Mouse (Mus musculus) adipocyte (in vitro differentiated cells): ENCODE measurements at regions not wholly inside any gene's neighbourhood (a gene's known extent, or its start where the extent isn't known, plus 50 kb on each side); places are given as distances from the start of the nearest gene placed in this dataset.

Source experiments
- DNase-seq: peaks from one replicate; pipeline ENCODE4 v3.0.0-alpha.2; 2016; ENCODE audit warnings: low spot score

DNA sequence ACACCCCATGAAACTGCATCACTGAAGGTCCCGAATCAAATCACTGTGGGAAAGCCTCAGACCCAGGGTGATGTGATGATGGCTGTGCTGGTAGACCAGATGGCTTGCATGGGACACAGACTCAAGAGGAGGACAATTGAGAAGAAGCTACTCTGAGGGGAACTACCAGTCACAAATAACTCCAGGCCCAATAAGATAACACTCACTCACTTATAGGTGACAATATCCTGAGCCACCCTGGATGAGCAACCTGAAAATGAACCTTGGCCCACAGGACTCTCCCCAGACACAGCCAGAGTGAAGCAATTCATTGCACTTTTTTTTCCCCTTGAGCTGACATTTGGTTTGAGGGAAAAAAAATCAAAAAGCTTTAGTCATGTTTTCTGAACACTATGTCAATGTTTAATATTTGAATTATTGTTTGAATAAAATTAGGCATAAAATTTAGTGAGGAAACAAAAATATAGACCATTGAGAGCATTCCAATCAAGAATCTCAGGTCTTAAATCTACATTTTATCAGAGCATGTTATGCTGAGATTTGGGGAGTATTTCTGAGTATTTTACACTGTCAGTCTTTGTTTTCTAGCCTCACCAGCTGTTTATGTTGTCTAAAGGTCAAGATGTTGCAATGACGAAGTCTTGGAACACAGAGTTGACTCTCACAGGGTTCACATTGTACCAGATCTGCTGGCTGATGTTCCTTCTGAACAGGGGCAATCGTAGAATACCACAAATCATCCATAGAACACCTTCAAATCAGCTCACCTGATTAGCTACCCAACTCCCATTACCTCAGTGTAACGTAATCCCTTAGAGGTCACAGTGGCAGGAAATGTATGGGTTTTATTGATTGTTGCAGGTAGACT is 67.9 kb upstream of the Gm6993 start:
- DNase-seq = peak; percentile 90

DNA sequence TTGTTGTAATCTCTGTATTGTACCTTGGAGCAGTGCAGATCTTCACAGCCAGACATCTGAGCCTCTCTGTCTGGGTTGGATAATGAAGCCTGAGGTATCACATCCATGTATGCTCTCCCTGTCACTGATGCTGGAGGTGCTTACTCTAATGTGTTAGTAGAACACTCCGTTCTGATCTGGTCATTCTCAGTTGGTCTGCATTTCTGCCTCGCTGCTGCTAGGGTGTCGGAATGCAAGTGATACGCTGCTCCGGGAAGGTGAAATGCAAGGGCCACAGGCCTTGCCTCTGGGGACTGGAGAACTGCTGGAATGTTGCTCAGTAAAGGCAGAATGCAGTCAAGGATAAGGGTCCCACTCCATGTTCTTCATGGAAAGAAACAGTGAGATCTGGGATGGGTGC is 67.1 kb upstream of the Gm6993 start:
- no peak for DNase-seq

DNA sequence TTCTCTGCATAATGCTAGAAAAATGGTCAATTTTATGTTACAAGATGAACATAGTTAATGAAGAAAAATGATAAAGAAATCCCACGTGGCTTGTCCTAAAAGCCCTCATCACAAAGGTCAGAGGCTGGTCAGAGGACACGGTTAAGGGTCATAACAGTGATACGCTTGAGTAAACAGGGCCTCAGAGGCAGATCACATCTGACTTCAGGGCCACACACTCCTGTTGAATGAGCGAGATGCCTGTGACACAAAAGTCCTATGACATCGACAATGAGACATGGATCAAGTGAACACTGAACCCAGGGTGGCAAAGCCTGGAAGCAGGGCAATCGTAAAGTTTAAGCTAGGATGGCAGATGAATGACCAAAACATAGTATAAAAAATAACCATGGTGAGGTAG is 61.0 kb upstream of the Gm6993 start:
- no peak for DNase-seq

DNA sequence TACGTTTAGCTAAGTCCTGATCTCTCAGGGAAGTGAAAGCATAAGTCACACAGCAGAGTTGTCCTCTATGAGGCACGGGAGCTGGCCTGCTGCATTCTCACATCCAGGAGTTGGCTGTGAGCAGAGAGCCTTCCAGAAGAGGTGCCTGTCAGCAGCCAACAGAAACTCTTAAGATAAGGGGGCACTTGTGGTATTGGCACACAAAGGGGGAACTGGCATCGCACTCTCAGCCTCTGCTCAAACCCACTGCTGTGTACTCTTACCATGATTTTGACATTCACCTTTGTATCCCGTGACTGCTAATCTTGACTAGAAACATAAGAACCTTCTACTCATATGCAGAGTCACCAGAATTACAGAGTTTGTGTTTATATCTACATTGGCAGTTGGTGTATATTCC is 56.9 kb upstream of the Gm6993 start:
- DNase-seq = peak; percentile 50

DNA sequence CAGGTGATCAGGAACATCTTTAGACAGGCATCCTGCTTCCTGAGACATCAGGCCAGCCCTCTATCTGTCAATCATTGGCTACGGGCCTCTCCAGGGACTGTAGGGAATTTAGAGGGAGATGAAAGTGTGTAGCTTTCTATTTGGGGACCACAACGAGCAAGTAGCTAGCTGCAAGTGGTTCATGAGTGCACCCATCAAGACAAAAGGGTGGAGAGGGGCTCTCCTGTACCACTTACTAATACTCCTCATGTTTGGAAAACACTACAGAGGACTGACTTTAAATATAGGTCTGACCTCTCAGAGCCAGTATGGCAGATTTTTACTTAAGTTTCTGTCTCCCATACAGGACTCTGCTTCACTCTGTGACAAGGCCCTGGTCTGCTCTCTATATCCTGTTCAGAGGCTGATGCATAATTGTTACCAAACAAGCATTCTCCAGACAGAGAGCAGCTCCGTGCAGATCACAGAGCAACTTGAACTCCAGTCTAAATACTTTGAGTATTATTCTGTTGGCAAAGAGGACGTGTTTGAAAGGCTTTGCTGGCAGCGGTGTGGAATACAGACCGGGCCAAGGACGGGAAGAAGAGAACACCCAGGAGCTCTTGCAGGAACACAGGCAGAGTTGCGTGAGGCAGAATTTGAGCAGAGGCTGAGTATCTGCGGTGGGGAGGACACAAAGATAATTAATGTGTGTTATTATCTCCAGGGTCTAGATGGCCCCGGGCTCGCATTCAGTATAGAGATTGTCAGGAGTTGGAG is 56.2 kb upstream of the Gm6993 start:
- DNase-seq = peak; percentile 95

DNA sequence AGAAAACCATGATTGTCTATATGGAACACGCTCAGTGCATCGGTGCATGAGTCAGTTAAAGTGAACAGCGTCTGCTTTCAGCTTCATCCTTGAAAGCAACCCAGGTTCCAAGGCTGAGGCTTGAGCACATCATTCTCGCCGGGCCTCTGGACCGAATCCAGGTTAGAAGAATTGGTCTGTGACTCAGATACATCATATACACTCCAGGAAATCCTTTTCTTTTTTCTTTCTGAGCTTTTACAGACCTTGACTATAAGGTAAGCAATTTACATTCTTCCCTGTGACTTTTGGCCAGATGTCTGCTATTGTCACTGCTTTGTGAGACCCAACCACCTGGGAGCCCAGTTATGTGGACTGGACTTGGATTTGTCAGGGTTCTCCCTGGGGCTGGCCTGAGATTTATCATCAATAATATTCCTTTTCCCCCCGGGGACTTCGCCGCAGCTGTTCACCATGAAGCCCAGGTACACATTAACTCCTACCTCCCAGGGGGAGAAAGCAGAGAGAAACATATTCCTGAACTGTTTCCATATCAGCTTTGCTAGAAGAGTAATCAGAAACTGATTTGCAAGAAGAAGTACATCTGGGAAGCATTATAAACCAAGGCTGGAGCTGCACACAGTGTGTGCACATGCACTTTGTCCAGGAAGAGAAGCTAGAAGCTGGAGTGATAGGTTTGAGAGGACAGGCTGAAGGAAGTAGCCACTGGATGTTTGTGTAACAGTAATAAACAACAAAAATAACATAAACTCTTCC is 55.2 kb upstream of the Gm6993 start:
- peak; percentile 70 for DNase-seq

DNA sequence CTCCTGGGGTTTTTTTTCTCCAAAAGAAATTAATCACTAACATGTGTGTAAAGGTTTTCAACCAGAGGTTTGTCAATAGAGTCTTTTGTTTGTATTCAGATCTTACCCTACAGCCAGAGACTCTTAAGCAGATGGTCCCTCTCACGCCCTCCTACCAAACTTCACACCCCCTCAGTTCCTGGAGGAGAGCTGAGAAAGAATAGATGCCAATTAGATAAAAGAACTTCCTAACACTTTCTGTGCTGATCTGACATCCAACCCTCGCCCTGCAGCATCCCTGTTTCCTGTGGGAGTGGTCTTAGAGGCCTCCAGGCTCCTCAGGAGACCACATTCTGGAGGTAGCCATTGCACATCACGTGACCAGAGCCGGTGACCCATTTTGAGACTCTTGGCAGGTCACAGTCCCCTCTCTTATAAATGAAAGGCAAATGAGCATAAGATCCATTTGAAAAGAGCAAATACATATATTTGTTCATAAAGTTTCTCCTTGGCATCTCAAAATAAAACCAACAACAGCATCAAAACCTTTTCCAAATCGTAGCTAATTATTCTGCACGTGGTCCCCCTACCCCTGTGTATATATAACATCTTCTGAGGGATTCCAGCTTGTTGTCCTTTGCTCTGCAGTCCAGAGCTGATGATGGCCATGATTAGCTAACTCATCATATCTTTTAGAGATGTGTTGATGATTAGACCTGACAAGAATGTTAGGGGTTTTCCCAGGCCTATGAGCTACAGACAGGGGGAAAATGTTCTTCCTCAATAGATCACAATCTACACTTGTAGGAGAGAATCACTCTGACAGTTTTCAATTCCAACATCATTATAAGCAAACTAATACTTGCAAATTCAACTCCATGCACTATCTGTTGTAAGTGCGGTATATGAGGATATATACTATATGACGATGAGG is 54.4 kb upstream of the Gm6993 start:
- DNase-seq = no peak

DNA sequence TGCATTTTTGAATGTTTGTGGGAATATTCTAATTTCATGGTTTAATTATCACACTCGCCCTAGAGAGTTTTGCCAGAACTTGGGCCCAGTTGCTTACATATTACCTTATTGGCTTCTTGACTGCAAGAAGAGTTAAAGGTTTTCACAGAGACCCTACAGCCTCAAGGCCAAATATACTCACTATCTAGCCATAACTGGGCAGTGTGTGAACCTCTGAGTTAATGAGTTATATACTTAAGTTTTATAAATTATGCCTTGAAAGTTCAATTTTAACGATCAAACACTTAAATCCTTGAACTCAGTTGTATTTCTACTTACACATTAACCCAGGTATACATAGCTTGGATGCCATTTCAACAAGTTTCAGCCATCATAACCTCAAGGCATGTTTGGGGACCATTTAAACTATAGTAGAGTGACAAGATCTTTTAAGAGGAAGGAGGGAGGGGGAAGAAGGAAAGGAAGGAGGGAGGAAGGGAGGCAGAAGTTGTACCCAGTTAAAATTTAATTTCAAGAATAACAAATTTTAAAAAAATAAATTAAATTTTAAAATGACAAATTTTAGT is 52.5 kb upstream of the Gm6993 start:
- no peak for DNase-seq

DNA sequence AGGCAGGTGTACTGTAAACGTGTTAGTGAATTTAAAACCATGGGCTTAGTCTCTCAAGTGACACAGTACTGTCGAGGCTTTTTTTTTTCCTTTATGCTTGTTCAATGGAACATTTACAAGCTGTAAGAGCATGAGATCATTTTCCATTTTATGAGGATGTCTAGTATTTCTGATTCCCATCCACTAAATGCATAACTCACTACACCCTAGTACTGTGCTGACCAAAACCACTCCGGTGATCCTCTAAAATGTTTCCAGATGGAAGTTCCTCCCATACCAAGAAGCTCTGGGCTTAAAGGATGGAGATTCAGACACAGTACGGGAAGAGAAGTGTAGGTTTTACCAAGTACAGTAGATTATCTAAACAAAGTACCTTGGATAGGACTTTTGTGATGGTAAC is 50.3 kb upstream of the Gm6993 start:
- no peak for DNase-seq
